Mouse (Mus musculus): Measurements from ENCODE around the gene Cdc42bpg. TPM values are rescaled to one million over a fixed set of nuclear protein-coding genes. Genes with fewer than 3 reads are reported as not detected.

Cdc42bpg gene
- polyA plus RNA-seq, 1 experiment from 2014 or later: 0.60 TPM

GRCm38 (mm10) chr19:6277661-6278438 lies 28.4 kb upstream of the Cdc42bpg start:
- Histone ChIP-seq H3K9me3 (no peaks in the 10 kb centered on the region), H3K27me3 (replicated peaks) (no peaks in the 10 kb centered on the region), H3K4me3 (peak overlapping the region; percentile 92), H3K4me1 (peaks cover 63% of the 10 kb centered on the region), H3K9ac (peak overlapping the region; percentile 96), H3K36me3 (peaks cover 30% of the 10 kb centered on the region), H3K27ac (replicated peaks) (peak overlapping the region; percentile 78), H3K4me2 (peak overlapping the region; percentile 92)
- 2% methylated on average over 10 of the region's 10 CpGs for WGBS
- peak; percentile 16; the same call in 1 of the 2 replicates for ATAC-seq (ENCODE audit: extremely low read depth, insufficient number of reproducible peaks, low FRiP score, low TSS enrichment)

- peaks cover 37% of the 10 kb centered on the region for H3K36me3 ChIP-seq
- no peaks in the 10 kb centered on the region for H3K27me3 ChIP-seq (replicated peaks)
- peak overlapping the region; percentile 92 for H3K4me2 ChIP-seq
- H3K4me3 ChIP-seq: peak overlapping the region; percentile 92
- H3K9me3 ChIP-seq: no peaks in the 10 kb centered on the region
- peak overlapping the region; percentile 78 for H3K27ac ChIP-seq (replicated peaks)
- no peak for ATAC-seq (ENCODE audit: extremely low read depth, insufficient number of reproducible peaks, low FRiP score, low TSS enrichment)
- WGBS: 25% methylated on average over 6 of the region's 6 CpGs
- peaks cover 70% of the 10 kb centered on the region for H3K4me1 ChIP-seq
- H3K9ac ChIP-seq: peak overlapping the region; percentile 96
These were observed 27.7 kb upstream of the Cdc42bpg start for GRCm38 (mm10) chr19:6278439-6279073.

- no peaks in the 10 kb centered on the region for H3K9me3 ChIP-seq
- H3K27me3 ChIP-seq (replicated peaks): no peaks in the 10 kb centered on the region
- peaks cover 43% of the 10 kb centered on the region for H3K36me3 ChIP-seq
- peak overlapping the region; percentile 96 for H3K9ac ChIP-seq
- WGBS: 70% methylated on average over 6 of the region's 6 CpGs
- H3K4me1 ChIP-seq: peaks cover 81% of the 10 kb centered on the region
- H3K4me3 ChIP-seq: peak overlapping the region; percentile 92
- no peak for ATAC-seq (ENCODE audit: extremely low read depth, insufficient number of reproducible peaks, low FRiP score, low TSS enrichment)
- peak overlapping the region; percentile 78 for H3K27ac ChIP-seq (replicated peaks)
- peak overlapping the region; percentile 92 for H3K4me2 ChIP-seq
These were observed 26.6 kb upstream of the Cdc42bpg start for GRCm38 (mm10) chr19:6279481-6280144.

- 79% methylated on average over 7 of the region's 7 CpGs for WGBS
- ATAC-seq (ENCODE audit: extremely low read depth, insufficient number of reproducible peaks, low FRiP score, low TSS enrichment): no peak
- peak overlapping the region; percentile 92 for H3K4me2 ChIP-seq
These were observed 25.7 kb upstream of the Cdc42bpg start for GRCm38 (mm10) chr19:6280554-6280953.

GRCm38 (mm10) chr19:6281122-6282020 lies 24.9 kb upstream of the Cdc42bpg start:
- peak overlapping the region; percentile 92 for H3K4me2 ChIP-seq
- no peak for ATAC-seq (ENCODE audit: extremely low read depth, insufficient number of reproducible peaks, low FRiP score, low TSS enrichment)
- peak overlapping the region; percentile 92; the same call in 1 of the 2 replicates for H3K4me3 ChIP-seq
- no peaks in the 10 kb centered on the region for H3K27me3 ChIP-seq (replicated peaks)
- H3K36me3 ChIP-seq: peaks cover 55% of the 10 kb centered on the region
- H3K9ac ChIP-seq: peak overlapping the region; percentile 67; the same call in 1 of the 2 replicates
- 64% methylated on average over 14 of the region's 14 CpGs for WGBS
- no peaks in the 10 kb centered on the region for H3K9me3 ChIP-seq
- 0 out of 2 replicates have a peak overlapping the region, but pooled peaks have one; percentile 6 for H3K27ac ChIP-seq (replicated peaks)
- peaks cover 87% of the 10 kb centered on the region for H3K4me1 ChIP-seq

More at GRCm38 (mm10) chr19:6280554-6280953, 25.7 kb upstream of the Cdc42bpg start:
- Histone ChIP-seq H3K9ac (peak overlapping the region; percentile 96), H3K4me1 (peaks cover 86% of the 10 kb centered on the region), H3K4me3 (0 out of 2 replicates have a peak overlapping the region, but pooled peaks have one; percentile 92), H3K36me3 (peaks cover 52% of the 10 kb centered on the region), H3K9me3 (no peaks in the 10 kb centered on the region), H3K27ac (replicated peaks) (0 out of 2 replicates have a peak overlapping the region, but pooled peaks have one; percentile 6), H3K27me3 (replicated peaks) (no peaks in the 10 kb centered on the region)

GRCm38 (mm10) chr19:6283001-6283400 lies 23.3 kb upstream of the Cdc42bpg start:
- no peaks in the 10 kb centered on the region for H3K9me3 ChIP-seq
- peaks cover 68% of the 10 kb centered on the region for H3K36me3 ChIP-seq
- H3K27ac ChIP-seq (replicated peaks): peak overlapping the region; percentile 95; the same call in 1 of the 2 replicates
- WGBS: 60% methylated on average over 5 of the region's 5 CpGs
- no peak overlapping the region for H3K9ac ChIP-seq
- no peaks in the 10 kb centered on the region for H3K27me3 ChIP-seq (replicated peaks)
- no peak for ATAC-seq (ENCODE audit: extremely low read depth, insufficient number of reproducible peaks, low FRiP score, low TSS enrichment)
- H3K4me3 ChIP-seq: no peak overlapping the region; the same call in 1 of the 2 replicates
- peak overlapping the region; percentile 63; the same call in 1 of the 2 replicates for H3K4me2 ChIP-seq
- peaks cover 99% of the 10 kb centered on the region for H3K4me1 ChIP-seq

- Histone ChIP-seq H3K36me3 (peaks cover 77% of the 10 kb centered on the region), H3K27me3 (replicated peaks) (no peaks in the 10 kb centered on the region), H3K9me3 (no peaks in the 10 kb centered on the region), H3K9ac (peak overlapping the region; percentile 63), H3K4me1 (peaks cover 98% of the 10 kb centered on the region), H3K27ac (replicated peaks) (peak overlapping the region; percentile 95), H3K4me3 (peak overlapping the region; percentile 21), H3K4me2 (peak overlapping the region; percentile 63)
- ATAC-seq (ENCODE audit: extremely low read depth, insufficient number of reproducible peaks, low FRiP score, low TSS enrichment): peak; percentile 49; the same call in 1 of the 2 replicates
- 20% methylated on average over 12 of the region's 12 CpGs for WGBS
These were observed 21.8 kb upstream of the Cdc42bpg start for GRCm38 (mm10) chr19:6284502-6284901.

- H3K9ac ChIP-seq: peak overlapping the region; percentile 63
- no peaks in the 10 kb centered on the region for H3K9me3 ChIP-seq
- H3K4me2 ChIP-seq: peak overlapping the region; percentile 63
- peaks cover 98% of the 10 kb centered on the region for H3K4me1 ChIP-seq
- peak overlapping the region; percentile 21 for H3K4me3 ChIP-seq
- no peaks in the 10 kb centered on the region for H3K27me3 ChIP-seq (replicated peaks)
- WGBS: 48% methylated on average over 8 of the region's 8 CpGs
- H3K36me3 ChIP-seq: peaks cover 80% of the 10 kb centered on the region
- peak overlapping the region; percentile 95 for H3K27ac ChIP-seq (replicated peaks)
- ATAC-seq (ENCODE audit: extremely low read depth, insufficient number of reproducible peaks, low FRiP score, low TSS enrichment): no peak
These were observed 21.0 kb upstream of the Cdc42bpg start for GRCm38 (mm10) chr19:6285226-6285625.

GRCm38 (mm10) chr19:6285632-6286433 lies 20.4 kb upstream of the Cdc42bpg start:
- Histone ChIP-seq H3K27me3 (replicated peaks) (no peaks in the 10 kb centered on the region), H3K27ac (replicated peaks) (peak overlapping the region; percentile 95), H3K4me1 (peaks cover 96% of the 10 kb centered on the region), H3K36me3 (peaks cover 76% of the 10 kb centered on the region), H3K4me2 (peak overlapping the region; percentile 63), H3K9ac (peak overlapping the region; percentile 63), H3K4me3 (peak overlapping the region; percentile 21), H3K9me3 (no peaks in the 10 kb centered on the region)
- WGBS: 28% methylated on average over 7 of the region's 7 CpGs
- peak; percentile 30; the same call in 1 of the 2 replicates for ATAC-seq (ENCODE audit: extremely low read depth, insufficient number of reproducible peaks, low FRiP score, low TSS enrichment)
